Mouse (Mus musculus): ENCODE data around the gene BC017158.

BC017158 gene

GRCm38 (mm10) chr7:128255757-128256156, 42.2 kb downstream of the BC017158 start:
- DNase-seq = no peak

GRCm38 (mm10) chr7:128254978-128255377, 43.0 kb downstream of the BC017158 start:
- DNase-seq = no peak

GRCm38 (mm10) chr7:128252609-128253008, 45.4 kb downstream of the BC017158 start:
- DNase-seq = peak; percentile 51 to 64

GRCm38 (mm10) chr7:128251946-128252345, 46.0 kb downstream of the BC017158 start:
- peak; percentile 47 to 51 for DNase-seq

GRCm38 (mm10) chr7:128249998-128250397, 48.0 kb downstream of the BC017158 start:
- no peak for DNase-seq

GRCm38 (mm10) chr7:128248081-128249042, 49.6 kb downstream of the BC017158 start:
- no peak for DNase-seq

GRCm38 (mm10) chr7:128247443-128247842, 50.5 kb downstream of the BC017158 start:
- DNase-seq = peak; percentile 93 to 94

GRCm38 (mm10) chr7:128246496-128247391, 51.2 kb downstream of the BC017158 start, which contains the start of gene Tgfb1i1:
TSS of gene Tgfb1i1 (plus strand) at chr7:128246812.
- DNase-seq = peak; percentile 60 to 63

GRCm38 (mm10) chr7:128245547-128245946, 52.4 kb downstream of the BC017158 start:
- DNase-seq = no peak

GRCm38 (mm10) chr7:128244410-128245025, 53.5 kb downstream of the BC017158 start:
- no peak for DNase-seq

- DNase-seq = no peak
These were observed 54.0 kb downstream of the BC017158 start for GRCm38 (mm10) chr7:128243921-128244320.

- no peak for DNase-seq
These were observed 55.6 kb downstream of the BC017158 start for GRCm38 (mm10) chr7:128242331-128242730.

- DNase-seq = peak; percentile 43 to 67
These were observed 57.7 kb downstream of the BC017158 start for GRCm38 (mm10) chr7:128240131-128240784.

GRCm38 (mm10) chr7:128238991-128239390, 59.0 kb downstream of the BC017158 start:
- peak; percentile 34 to 61 for DNase-seq

GRCm38 (mm10) chr7:128237927-128238778, 59.8 kb downstream of the BC017158 start, which contains the start of gene 9130023H24Rik:
TSS of gene 9130023H24Rik (minus strand) at chr7:128238031.
- DNase-seq = peak; percentile 100

GRCm38 (mm10) chr7:128237593-128237926, 60.4 kb downstream of the BC017158 start:
- DNase-seq = no peak

GRCm38 (mm10) chr7:128236856-128237592, 60.9 kb downstream of the BC017158 start, which contains the start of gene Armc5:
TSS of gene Armc5 (plus strand) at chr7:128237342.
- DNase-seq = peak; percentile 93 to 95

GRCm38 (mm10) chr7:128236426-128236825, 61.5 kb downstream of the BC017158 start:
- peak; percentile 14 to 22 for DNase-seq

GRCm38 (mm10) chr7:128235481-128235880, 62.5 kb downstream of the BC017158 start:
- no peak for DNase-seq

GRCm38 (mm10) chr7:128234796-128235195, 63.2 kb downstream of the BC017158 start:
- DNase-seq = no peak
